24 mouse cellular contexts compared by ENCODE assay signal in genomic region chr15:85202787-85203186, GRCm38 (mm10). TPM values are rescaled to one million over a fixed set of nuclear protein-coding genes. Genes with fewer than 3 reads are reported as not detected.
DNase-seq lines count a peak whose midpoint lies in the region; ATAC-seq and TF ChIP-seq lines count a peak whose summit lies in the region.
"Had no signal": no experiment of that assay in that cellular context is flagged by ENCODE, and none has a peak within 500 bp of the region (broad histone marks: within the 10 kb centered on the region; RNA-seq: fewer than 3 reads in every experiment).

No protein-coding gene starts in this region.

- POLR2A ChIA-PET in Patski (lab: Charles Lee), result no interaction called here

- DNase-seq in cerebellum, postnatal 14 days, result peak; percentile 31 to 50
- no peak for DNase-seq in cerebellum, adult 11 months
- DNase-seq in left cerebral cortex, postnatal 4 days, result peak; percentile 60
- DNase-seq in left cerebral cortex, postnatal 25 days (ENCODE audit: low spot score in 2 of 2), result no peak
- peak; percentile 30 for DNase-seq in 3134 (ENCODE audit: extremely low read depth, insufficient read length, low spot score)
- DNase-seq in Patski (ENCODE audit: low read depth, low spot score), result peak; percentile 70
- DNase-seq in spleen, postnatal 4 days (ENCODE audit: low spot score in 2 of 2), result no peak
- DNase-seq in right cerebral cortex, postnatal 25 days, result no peak
- DNase-seq: adrenal gland, postnatal 10 days; cerebellum, adult 11-12 months; cerebellum, postnatal 25 days; gastrocnemius, postnatal 25 days; heart, adult 11 months; heart, postnatal 36 days; spleen, adult 18-20 months; thymus, adult 2 months; thymus, postnatal 4 days had no signal

- no peak for TF ChIP-seq CTCF in Patski (IDR thresholded peaks at IDR 0.05)

- CTCF ChIA-PET in Patski (lab: Charles Lee), result no interaction called here

- H3K27me3 ChIP-seq in Patski, result no peaks in the 10 kb centered on the region
- H3K27me3 ChIP-seq: forebrain, embryonic 15.5 days; lung, embryonic 15.5 days had no signal

- in situ Hi-C loops in Patski (cut with MboI; ENCODE audit: low pct_unique_long_range_greater_than_20kb), result loop anchor here (5.0 kb wide), 2 partner anchors 45 to 50 kb away; no protein-coding TSS in a partner anchor

- ATAC-seq in Patski, result peak; percentile 46
- ATAC-seq: CD4-positive, CD25-positive, alpha-beta regulatory T cell, adult 4 months; forebrain, embryonic 15.5 days; intestine, postnatal 0 days; midbrain, embryonic 15.5 days had no signal

- intact Hi-C loops in left cerebral cortex, postnatal 4 days (cut with DNase I), result no loop called here
- intact Hi-C loops in left cerebral cortex, postnatal 25 days (cut with DNase I), result no loop called here

RNA-seq across cellular contexts. Expression of gene Fbln1, which starts 3.0 kb away (rescaled TPM):
- total RNA-seq in left cerebral cortex, postnatal 4 days (2021), result 10 to 100 TPM; 19.0 to 24.7 TPM
- 10 to 100 TPM; 10.3 to 10.8 TPM for total RNA-seq in left cerebral cortex, postnatal 25 days (2021)
- polyA plus RNA-seq in Patski (2021), result 11.6 TPM
- total RNA-seq: neutrophil, adult 5-6 weeks had no signal
- polyA plus RNA-seq: CD4-positive, CD25-positive, alpha-beta regulatory T cell, adult 4 months; macrophage had no signal

Comparison
In these comparisons a context has a peak if more than half of its experiments do, and no peak if none do; other contexts are left out.
1. DNase-seq: peak in cerebellum, postnatal 14 days (2 of 2), left cerebral cortex, postnatal 4 days (single experiment), 3134 (single experiment) and Patski (single experiment); none in cerebellum, adult 11 months (single experiment), left cerebral cortex, postnatal 25 days (0 of 2), spleen, postnatal 4 days (0 of 2) and right cerebral cortex, postnatal 25 days (single experiment).